Mouse (Mus musculus): Measurements from ENCODE around the gene Kctd13. TPM values are rescaled to one million over a fixed set of nuclear protein-coding genes. Genes with fewer than 3 reads are reported as not detected.

Kctd13 gene
- total and polyA plus RNA-seq, 3 experiments, result 19.0 to 40.4 (median 37.5) TPM

DNA sequence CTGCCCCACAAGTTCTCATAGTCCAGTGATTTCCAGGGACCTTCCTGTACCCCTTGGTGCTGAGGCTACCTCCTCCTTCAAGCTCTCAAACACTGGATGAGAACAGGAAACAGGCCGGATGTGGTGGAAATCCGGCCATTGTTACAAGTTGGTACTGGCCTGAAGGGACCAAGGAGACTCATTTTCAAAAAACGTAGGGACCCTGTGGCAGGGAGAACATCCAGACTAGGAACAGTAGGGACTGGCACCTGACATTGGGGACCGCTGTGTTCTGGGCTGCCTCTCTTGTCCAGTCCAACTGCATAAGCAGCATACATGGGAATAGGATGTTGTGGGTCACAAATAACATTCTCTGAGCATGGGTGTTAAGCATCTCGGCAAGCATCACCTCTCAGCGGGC, 47.6 kb upstream of the Kctd13 start:
- peaks cover 32% of the 10 kb centered on the region for H3K79me2 ChIP-seq (replicated peaks; ENCODE audit: control insufficient read depth, extremely low read depth, insufficient read depth, poor library complexity, severe bottlenecking)
- no peak overlapping the region for H3K4me2 ChIP-seq (ENCODE audit: insufficient read depth, low read depth, poor library complexity, severe bottlenecking)
- TF ChIP-seq MAZ (IDR thresholded peaks at IDR 0.05; ENCODE audit: low read depth, low read length) (no peak), CHD1 (IDR thresholded peaks at IDR 0.05; ENCODE audit: low read depth, low read length) (no peak), SMC3 (IDR thresholded peaks at IDR 0.05; ENCODE audit: low read depth, low read length) (no peak), MAFK (IDR thresholded peaks at IDR 0.05; ENCODE audit: insufficient replicate concordance, low read length) (no peak), ETS1 (conservative IDR thresholded peaks at IDR 0.05; ENCODE audit: low read depth, low read length) (no peak), BHLHE40 (IDR thresholded peaks at IDR 0.05; ENCODE audit: low read depth, low read length) (no peak), ZNF384 (IDR thresholded peaks at IDR 0.05; ENCODE audit: low read depth, low read length) (no peak), ZMIZ1 (IDR thresholded peaks at IDR 0.05; ENCODE audit: low read depth, low read length) (no peak), JUND (conservative IDR thresholded peaks at IDR 0.05; ENCODE audit: low read depth, low read length) (no peak), ZC3H11A (IDR thresholded peaks at IDR 0.05; ENCODE audit: low read depth, low read length) (no peak), MXI1 (IDR thresholded peaks at IDR 0.05; ENCODE audit: low read depth, low read length) (no peak), CHD2 (IDR thresholded peaks at IDR 0.05; ENCODE audit: low read length) (no peak), EP300 (IDR thresholded peaks at IDR 0.05; ENCODE audit: low read length) (no peak), POLR2A (IDR thresholded peaks at IDR 0.05; ENCODE audit: low read depth, low read length) (no peak)
- dilution Hi-C loops (cut with MboI; ENCODE audit: extremely low pct_ligation_motif_present, extremely low pct_unique_long_range_greater_than_20kb, low sequenced_read_pairs), result no loop called here
- H3K9ac ChIP-seq (ENCODE audit: insufficient read depth, low read depth), result no peak overlapping the region
- no peak for DNase-seq (ENCODE audit: extremely low read depth)
- H3K36me3 ChIP-seq (replicated peaks in 1 of 2; ENCODE audit: control insufficient read depth in 1 of 2, insufficient read depth in 1 of 2, low read length in 1 of 2), result peaks cover 46 to 65% of the 10 kb centered on the region in 2 experiments
- in situ Hi-C loops (cut with MboI; ENCODE audit: low pct_ligation_motif_present, low pct_unique_long_range_greater_than_20kb, low sequenced_read_pairs), result no loop called here
- H3K27me3 ChIP-seq (replicated peaks), result no peaks in the 10 kb centered on the region
- peaks cover 8 to 39% of the 10 kb centered on the region in 2 experiments; a peak in 3 of 4 replicates for H3K4me1 ChIP-seq (ENCODE audit: control insufficient read depth in 1 of 2, insufficient read depth in 2 of 2)
- H3K4me3 ChIP-seq (replicated peaks in 1 of 3; ENCODE audit: low read depth in 2 of 3, low read length in 2 of 3, poor library complexity in 1 of 3), result no peak overlapping the region
- H3K9me3 ChIP-seq (replicated peaks; ENCODE audit: low read length), result no peaks in the 10 kb centered on the region
- H3K27ac ChIP-seq (ENCODE audit: insufficient read depth, low read depth), result no peak overlapping the region

DNA sequence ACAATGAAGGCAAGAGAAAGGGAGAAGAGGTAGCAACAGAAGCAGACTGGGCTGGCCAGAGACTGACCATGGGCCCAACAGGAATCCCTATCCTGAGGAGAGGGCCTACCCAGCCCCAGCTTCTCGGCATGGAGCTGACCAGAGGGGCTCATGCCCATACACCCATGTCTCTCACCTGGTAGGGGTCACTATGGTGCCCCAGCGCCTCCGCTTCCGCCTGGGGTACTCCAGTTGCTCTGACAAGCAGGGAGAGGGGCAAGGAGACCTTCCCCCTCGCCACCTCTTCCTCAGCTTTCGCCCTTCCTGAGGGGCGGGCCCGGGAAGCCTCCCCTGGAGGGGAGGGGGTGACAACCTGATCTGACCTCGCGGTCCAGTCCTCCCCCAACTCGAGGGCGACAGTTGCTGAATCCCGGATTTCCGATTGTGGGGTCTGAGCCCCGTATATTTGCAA, 44.9 kb upstream of the Kctd13 start:
- in situ Hi-C loops (cut with MboI; ENCODE audit: low pct_ligation_motif_present, low pct_unique_long_range_greater_than_20kb, low sequenced_read_pairs) (no loop called here), dilution Hi-C loops (cut with MboI; ENCODE audit: extremely low pct_ligation_motif_present, extremely low pct_unique_long_range_greater_than_20kb, low sequenced_read_pairs) (no loop called here)
- Histone ChIP-seq H3K9ac (ENCODE audit: insufficient read depth, low read depth) (peak overlapping the region; percentile 99), H3K4me3 (replicated peaks in 1 of 3; ENCODE audit: low read depth in 2 of 3, low read length in 2 of 3, poor library complexity in 1 of 3) (peak overlapping the region; percentile 75 to 97 (median 90)), H3K79me2 (replicated peaks; ENCODE audit: control insufficient read depth, extremely low read depth, insufficient read depth, poor library complexity, severe bottlenecking) (peaks cover 32% of the 10 kb centered on the region), H3K27ac (ENCODE audit: insufficient read depth, low read depth) (0 out of 2 replicates have a peak overlapping the region, but pooled peaks have one; percentile 11), H3K36me3 (replicated peaks in 1 of 2; ENCODE audit: control insufficient read depth in 1 of 2, insufficient read depth in 1 of 2, low read length in 1 of 2) (peaks cover 24 to 51% of the 10 kb centered on the region in 2 experiments), H3K9me3 (replicated peaks; ENCODE audit: low read length) (no peaks in the 10 kb centered on the region), H3K4me1 (ENCODE audit: control insufficient read depth in 1 of 2, insufficient read depth in 2 of 2) (peaks cover 8 to 53% of the 10 kb centered on the region in 2 experiments; a peak in 3 of 4 replicates), H3K4me2 (ENCODE audit: insufficient read depth, low read depth, poor library complexity, severe bottlenecking) (peak overlapping the region; percentile 79), H3K27me3 (replicated peaks) (no peaks in the 10 kb centered on the region)
- TF ChIP-seq NRF1 (IDR thresholded peaks at IDR 0.05; ENCODE audit: low read depth, low read length), result 0 out of 2 replicates have a peak, but pooled peaks have one; percentile 23
- peak; percentile 30; the same call in 1 of the 2 replicates for TF ChIP-seq MXI1 (IDR thresholded peaks at IDR 0.05; ENCODE audit: low read depth, low read length)
- TF ChIP-seq RCOR1 (conservative IDR thresholded peaks at IDR 0.05; ENCODE audit: low read depth, low read length), result no peak
- no peak for DNase-seq (ENCODE audit: extremely low read depth)

Data from CH12.LX (cell line).